ENCODE assay signal across 17 mouse cellular contexts in genomic region chr5:142555866-142556265, GRCm38 (mm10). TPM values are rescaled to one million over a fixed set of nuclear protein-coding genes. Genes with fewer than 3 reads are reported as not detected.
"Had no signal": no experiment of that assay in that cellular context is flagged by ENCODE, and none has a peak within 500 bp of the region (broad histone marks: within the 10 kb centered on the region; RNA-seq: fewer than 3 reads in every experiment).

No protein-coding gene starts in this region.

- DNase-seq: kidney, adult 9 months; kidney, postnatal 25 days; layer of hippocampus, postnatal 36 days; lung, adult 18-20 months; lung, postnatal 10 days; lung, postnatal 4 days; retina, postnatal 1 day; thymus, adult 2 months; thymus, postnatal 14 days; thymus, postnatal 4 days had no signal

RNA-seq across cellular contexts. Expression of gene Radil, which starts 5.0 kb away (rescaled TPM):
- total RNA-seq: megakaryocyte progenitor cell, adult 5-6 weeks; megakaryocyte-erythroid progenitor cell, adult 5-6 weeks had no signal

RNA-seq across cellular contexts. Expression of gene Papolb, which starts 26.0 kb away (rescaled TPM):
- total RNA-seq: megakaryocyte progenitor cell, adult 5-6 weeks; megakaryocyte-erythroid progenitor cell, adult 5-6 weeks had no signal
- polyA plus RNA-seq: large intestine, adult 2 months; liver, embryonic 14.5 days; small intestine, adult 2 months; spleen, adult 2 months; stomach, embryonic 16.5 days had no signal

RNA-seq across cellular contexts. Expression of gene Mmd2, which starts 52.7 kb away (rescaled TPM):
- total RNA-seq: megakaryocyte progenitor cell, adult 5-6 weeks; megakaryocyte-erythroid progenitor cell, adult 5-6 weeks had no signal
